Mouse (Mus musculus): ENCODE measurements at regions not wholly inside any gene's neighbourhood (a gene's known extent, or its start where the extent isn't known, plus 50 kb on each side); places are given as distances from the start of the nearest gene placed in this dataset.
"Not testable (repeated sequence)": the region's sequence is repeated elsewhere in the genome, so short reads cannot be mapped to it uniquely, and the experiment has no call there.

DNA sequence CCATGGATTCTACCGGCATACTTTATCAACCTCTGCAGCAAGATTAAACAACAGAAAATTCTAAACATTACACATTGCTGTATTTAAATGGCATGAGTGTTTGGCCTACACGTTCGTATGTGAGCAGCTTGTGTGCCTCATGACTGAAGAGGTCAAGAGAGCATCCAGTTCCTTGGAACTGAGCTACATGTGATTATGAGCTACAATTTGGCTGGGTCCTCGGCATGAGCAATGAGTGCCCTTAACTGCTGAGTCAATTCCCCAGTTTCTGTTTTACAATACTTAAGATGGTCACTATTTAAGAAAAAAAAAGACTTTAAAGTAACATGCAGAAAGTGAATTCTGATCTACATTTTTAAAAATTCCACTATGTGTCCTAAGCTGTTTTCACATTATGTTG is 338.4 kb upstream of the Gpc6 start:
- no peak for DNase-seq (ENCODE audit: low read depth, low spot score)

DNA sequence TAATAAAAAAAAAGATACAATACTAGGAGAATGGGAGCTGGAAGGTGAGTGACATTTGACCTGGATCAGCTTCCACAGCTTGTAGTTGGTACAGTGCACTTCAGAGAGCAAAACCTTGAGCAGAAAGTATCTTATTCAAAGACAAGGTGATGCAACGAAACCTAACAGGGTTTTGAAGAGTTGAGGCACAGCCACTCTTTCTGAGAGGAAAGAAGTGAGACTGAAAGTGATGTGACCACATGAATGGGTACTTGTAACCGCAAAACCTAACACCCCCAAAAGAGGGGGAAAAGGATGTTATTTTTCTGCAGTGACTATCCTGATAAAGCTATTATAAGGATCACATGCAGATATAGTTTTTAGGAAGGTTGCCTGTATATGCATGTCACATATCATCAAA is 335.6 kb upstream of the Gpc6 start:
- DNase-seq (ENCODE audit: low read depth, low spot score), result no peak

DNA sequence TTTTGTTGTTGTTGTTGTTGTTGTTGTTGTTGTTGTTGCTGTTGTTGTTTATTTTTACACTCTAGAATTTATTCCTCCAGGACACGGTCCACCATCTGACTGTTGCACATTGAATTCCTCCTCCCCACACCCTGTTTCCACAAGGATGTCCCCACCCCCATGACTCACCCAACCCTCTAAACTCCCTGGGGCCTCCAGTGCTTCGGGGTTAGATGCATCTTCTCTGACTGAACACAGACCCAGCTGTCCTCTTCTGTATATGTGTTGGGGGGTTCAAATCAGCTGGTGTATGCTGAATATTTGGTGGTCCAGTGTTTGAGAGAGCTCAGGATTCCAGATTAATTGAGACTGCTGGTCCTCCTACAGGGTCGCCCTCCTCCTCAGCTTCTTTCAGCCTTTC is 335.0 kb upstream of the Gpc6 start:
- DNase-seq (ENCODE audit: low read depth, low spot score), result no peak

DNA sequence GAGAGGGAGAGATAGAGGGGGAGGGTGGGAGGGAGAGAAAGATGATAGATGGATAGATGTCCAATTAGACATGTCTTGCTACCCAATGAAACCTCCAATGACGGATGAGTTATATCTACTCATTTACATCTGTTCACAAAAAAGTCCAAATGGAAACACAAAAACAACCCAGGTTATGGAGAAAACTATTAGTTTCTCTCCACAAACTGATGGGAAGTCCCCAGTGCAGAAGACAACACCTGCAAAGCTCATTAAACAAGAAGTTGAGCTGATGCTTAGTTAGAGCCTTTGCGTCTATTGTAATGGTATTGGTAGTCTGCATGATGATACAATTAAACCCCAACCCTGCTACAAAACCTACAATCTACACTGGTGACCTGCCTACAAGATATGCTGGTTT is 317.0 kb upstream of the Gpc6 start:
- DNase-seq (ENCODE audit: low read depth, low spot score), result no peak

DNA sequence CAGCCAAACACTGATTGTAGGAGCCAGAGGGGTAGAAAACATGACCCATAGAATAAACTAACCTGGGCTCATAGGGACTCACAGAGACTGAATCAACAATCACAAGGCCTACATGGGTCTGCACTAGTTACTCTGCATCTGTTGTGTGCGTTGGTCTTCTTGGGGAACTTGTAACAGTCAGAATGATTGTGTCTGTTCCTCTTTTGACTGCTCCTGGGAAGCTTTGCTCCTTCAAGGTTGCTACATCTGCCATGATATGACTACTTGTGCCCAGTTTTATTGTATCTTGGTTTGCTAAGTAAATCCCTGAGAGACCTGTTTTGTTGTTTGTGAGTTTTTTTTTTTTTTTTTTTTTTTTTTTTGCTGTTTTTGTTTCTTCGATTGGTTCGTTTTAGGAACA is 313.9 kb upstream of the Gpc6 start:
- DNase-seq (ENCODE audit: low read depth, low spot score), result no peak

DNA sequence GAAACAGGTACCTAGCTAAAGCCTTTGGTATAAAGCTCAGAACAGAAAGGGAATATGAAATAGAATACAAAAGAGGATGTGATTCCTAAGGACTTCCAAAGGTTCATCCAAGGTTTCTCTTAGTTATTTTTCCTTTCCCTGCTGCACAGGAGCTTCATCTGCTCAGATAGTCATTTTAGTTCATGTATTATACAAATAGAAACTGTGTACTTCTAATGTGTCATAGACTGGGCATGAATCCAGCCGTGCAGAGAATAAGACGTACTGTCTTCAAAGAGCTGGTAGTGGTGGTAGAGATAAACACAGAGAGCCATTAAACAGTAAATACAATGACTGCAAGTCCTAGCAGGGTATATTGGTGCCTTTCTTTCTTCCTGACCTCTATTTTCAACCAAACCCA is 292.9 kb upstream of the Gpc6 start:
- DNase-seq (ENCODE audit: low read depth, low spot score), result no peak

DNA sequence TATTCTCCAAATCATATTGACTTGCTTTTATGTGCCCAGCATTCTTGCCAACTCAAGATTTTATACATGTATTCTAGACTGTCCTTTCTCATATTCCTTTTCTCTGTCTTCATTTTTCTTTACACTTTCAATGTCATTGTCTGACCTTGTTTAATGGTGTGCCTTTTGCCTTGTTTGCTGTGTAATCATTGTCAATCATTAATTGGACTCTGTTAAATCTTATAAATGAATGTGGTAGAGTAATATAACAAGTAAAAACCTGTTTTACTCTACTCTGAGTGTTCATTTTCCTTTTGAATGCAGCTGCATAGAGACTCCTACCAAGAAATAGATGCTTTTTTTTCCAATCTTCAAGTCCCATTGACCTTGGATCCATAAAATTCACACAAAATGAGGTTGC is 283.0 kb upstream of the Gpc6 start:
- no peak for DNase-seq (ENCODE audit: low read depth, low spot score)

DNA sequence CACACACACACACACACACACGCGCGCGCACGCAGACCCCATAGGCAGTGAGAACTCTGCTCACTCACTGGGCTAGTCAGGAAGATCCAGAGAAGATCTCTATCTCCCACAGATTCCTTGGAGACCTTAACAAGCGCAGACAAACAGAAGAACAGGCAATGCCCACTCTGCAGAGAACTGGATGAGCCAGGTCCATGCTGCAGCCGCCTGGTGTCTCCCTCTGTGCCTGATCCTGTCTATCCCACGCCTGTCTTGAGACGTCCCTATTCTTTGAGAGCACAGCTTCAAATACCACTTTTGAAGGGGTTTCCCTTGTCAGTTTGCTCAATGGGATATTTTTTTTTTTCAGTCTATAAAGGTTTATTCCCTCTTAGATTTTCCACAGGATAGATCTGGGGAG is 273.2 kb upstream of the Gpc6 start:
- peak; percentile 9 for DNase-seq (ENCODE audit: low read depth, low spot score)

DNA sequence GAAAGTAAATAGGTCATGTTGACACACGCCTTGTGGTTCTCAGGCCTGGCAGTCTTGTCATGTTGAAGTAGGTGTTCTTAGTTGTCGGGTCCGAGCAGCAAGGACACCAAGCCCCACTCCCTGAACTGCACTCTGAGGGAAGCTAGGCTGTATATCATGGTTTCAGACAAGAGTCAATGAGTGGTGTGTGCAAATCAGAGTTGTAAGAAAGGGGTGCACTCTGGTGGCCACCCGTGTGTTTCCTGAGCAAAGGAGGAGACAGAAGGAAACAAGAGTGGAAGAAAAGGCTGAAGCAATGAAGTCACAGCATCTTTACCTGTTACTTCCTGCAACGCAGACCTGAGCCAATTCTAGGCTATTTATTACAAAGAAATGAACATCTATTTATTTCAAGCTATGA is 241.2 kb upstream of the Gpc6 start:
- DNase-seq (ENCODE audit: low read depth, low spot score), result no peak

DNA sequence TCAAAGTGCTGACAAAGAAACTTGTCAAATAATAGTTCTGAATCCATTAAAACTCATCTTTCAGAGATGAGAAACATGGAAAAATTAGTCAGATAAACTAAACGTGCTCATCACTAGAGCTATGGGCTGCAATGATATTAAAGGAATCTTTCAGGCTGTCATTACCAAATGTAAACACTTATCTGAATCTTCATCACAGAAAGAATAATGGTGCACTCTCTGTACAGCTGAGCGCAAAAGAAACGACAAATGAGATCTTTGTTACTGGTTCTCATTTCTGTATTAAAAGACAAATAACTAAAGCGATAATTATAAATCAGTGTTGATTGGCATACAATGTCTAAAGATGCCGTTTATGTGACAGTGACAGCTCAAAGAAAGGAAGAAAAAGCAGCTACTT is 227.4 kb upstream of the Gpc6 start:
- no peak for DNase-seq (ENCODE audit: low read depth, low spot score)

DNA sequence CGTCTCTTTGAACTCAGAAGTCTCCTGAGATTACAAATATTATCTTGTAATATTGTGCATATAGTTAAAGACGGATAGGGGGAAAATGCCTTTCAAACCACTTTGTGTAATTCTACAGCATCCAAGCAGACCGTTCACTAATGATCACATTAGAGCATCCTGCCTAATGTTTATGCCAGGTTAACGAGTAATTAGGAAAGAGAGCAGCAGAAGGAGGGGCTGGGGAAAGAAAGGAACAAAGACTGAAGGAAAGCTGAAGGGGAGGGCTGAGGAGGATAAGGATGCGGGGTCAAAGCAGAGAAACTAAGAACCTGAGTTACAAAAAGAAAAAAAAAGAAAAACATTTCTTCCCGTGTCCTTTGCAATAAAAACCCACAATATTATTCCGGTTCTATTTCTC is 226.7 kb upstream of the Gpc6 start:
- DNase-seq (ENCODE audit: low read depth, low spot score), result no peak

DNA sequence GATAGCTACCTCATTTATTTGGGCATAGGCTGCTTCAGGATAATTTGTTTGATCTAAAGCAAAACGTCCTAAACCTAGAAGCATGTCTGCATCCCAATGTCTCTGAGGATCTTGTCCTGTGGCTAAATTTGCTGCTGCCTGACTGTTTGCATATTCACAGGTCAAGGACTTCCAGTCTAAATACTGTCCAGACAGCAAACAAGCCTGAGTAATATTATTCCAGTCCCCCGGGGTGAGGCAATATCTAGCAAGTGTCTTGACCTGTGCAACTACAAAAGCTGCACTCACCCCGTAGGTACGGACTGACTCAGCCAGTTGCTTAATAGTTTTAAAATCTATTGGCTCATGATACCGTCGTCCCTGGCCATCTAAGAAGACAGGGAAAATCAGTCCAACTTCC is 190.5 kb upstream of the Gpc6 start:
- DNase-seq (ENCODE audit: low read depth, low spot score), result not testable (repeated sequence)

DNA sequence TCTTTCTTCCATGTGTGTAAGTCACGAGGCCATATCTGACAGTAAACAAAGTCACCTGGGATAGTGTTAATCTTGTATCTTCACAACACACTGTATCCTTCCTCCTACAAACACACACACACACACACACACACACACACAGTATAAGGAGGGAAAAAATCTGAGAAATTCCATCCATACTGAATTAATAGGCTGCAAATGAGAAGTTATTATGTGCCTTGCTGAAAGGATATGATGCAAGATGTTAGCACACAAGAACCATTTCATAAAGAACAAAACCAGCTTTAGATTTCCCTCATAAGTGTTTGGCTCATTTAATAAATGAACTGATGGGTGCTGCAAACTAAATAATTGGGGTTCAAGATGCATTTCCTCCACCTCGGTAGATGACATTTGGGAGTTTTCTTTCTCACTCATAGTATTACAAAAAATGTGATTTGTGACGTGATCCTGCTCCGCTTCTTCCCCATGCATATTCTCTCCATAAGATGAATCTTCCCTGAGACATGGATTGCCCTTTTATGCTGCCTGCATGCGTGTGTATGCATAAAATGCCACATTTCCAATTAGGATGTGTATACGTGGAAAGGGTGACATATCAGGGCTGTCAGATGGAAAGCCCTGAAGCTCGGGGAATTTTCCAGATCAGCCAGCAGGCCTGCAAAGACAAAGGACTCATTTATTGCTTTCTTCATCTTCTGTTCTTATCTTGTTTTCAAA is 170.5 kb upstream of the Gpc6 start:
- no peak for DNase-seq (ENCODE audit: low read depth, low spot score)

DNA sequence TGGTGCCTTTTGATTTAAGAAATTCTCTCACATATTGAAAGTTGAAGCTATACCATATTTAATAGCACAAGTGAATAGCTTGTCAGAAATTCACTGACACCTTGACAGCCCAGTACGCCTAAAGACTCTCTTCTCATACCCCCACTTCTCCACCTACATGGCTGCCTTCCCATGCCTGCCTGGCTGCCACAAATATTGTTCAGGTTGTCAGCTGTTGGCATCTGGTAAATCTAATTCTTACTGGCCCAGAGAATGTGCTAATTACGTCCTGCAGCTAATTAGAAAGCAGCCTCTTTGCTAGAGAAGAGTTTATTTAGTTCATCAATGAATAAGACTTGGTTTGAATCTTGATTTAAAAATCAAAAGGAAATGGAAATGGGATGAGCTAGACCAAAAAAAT is 163.7 kb upstream of the Gpc6 start:
- DNase-seq (ENCODE audit: low read depth, low spot score), result no peak

DNA sequence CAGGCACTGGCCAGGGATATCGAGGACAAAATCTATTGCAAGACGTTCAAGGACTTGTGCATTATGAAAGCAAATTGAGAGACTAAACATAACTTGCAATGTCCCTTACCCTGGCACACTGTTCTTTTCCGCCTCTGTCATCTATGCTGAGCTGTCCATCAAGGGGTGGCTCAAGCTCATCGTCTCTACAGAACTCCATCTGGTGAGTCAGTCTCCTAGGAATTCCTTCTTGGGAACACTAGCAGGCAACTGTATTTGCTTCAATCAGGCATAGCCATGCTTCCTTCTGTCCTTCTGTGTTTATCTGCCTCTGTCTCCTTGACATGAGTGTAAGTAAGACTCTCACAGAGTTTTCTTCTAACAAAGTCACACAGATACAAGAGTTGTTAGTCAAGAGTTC is 154.0 kb upstream of the Gpc6 start:
- DNase-seq (ENCODE audit: low read depth, low spot score), result no peak

DNA sequence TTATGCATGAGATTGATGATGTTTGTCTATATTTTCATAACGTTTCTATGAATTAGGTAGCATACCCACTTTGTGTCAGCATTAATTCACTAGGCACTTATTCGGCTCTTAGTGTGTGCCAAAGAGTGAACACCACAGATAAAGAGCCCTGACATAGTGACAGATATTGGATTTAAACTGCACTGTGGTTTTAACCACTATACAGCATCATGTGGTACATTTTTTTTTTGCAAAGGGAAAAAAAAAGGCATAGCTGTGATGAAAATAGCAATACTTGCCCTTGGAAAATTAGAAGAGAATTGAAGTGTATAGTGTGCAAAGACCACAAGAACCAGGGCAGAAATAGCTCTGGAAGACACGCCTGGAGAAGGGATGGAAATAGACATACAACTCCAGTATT is 153.4 kb upstream of the Gpc6 start:
- DNase-seq (ENCODE audit: low read depth, low spot score), result no peak

DNA sequence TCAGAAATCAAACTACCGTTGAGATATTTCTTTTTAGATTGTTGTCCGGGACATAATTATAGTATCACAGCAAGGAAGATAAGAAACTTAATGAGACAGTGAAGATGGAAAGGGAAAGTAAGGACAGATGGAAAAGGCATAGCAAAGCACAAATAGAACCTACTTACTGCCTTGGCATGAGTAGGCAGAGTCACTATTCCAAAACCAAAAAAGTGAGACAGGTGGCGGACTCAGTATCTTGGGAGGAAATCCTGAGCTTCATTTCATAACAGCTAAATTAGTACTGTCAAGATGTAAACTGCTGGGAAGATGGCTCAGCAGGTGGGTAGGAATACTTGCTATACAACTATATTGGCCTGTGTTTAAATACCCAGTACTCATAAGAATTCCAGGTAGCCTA is 145.5 kb upstream of the Gpc6 start:
- DNase-seq (ENCODE audit: low read depth, low spot score), result no peak

DNA sequence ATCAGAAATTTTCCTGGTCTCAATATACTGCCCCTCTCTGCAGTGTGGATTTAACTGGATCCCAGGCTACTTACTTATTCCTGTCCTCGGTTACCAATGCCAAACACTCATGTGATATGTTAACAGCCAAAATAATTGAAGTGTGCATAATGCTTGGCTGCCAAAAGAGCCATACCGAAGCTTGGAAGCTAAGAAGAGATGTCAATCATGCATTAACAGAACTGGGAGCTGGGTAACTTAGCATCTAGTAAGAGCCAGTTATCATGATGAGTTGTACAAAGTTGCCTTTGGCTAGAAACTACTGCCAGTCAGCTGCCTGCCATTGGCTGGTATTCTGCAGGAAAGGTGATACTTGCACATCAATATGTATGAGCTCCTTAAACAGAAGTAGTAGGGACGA is 141.3 kb upstream of the Gpc6 start:
- DNase-seq (ENCODE audit: low read depth, low spot score), result no peak

DNA sequence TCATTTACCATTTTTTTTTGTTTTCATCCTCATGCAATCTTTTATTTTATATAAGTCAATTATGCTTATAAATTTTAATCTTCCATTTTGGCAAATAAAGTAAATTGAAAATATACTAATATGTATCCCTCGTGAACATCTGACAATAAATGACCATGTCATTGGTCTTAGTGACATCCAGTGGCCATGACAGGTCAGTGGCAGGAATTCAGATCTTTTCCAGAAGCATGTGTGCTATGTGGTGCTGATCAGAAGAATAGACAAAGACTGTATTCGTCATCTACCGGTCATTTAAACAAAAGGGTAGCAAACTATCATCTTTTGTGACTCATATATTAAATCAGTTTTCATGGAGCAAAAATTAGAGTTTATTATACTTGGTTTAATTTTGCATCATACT is 118.6 kb upstream of the Gpc6 start:
- DNase-seq (ENCODE audit: low read depth, low spot score), result no peak

DNA sequence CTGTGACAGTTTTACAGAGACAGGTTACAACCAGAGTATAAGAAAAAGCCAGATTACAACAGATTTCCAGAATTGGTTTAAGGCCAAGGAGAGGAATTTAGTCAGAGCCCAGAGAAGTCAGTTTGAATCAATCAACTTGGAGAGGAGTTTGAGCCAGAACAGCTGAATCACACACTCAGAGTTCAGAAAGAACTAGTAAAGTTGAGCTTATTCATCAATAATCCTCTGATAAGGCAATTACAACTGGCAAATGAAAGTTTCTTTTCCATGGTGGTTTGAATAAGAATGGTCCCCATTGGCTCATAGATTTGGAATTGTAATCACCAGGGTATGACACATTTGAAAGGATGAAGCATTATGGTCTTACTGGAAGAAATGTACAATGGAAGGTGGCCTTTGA is 116.5 kb upstream of the Gpc6 start:
- DNase-seq (ENCODE audit: low read depth, low spot score), result no peak

DNA sequence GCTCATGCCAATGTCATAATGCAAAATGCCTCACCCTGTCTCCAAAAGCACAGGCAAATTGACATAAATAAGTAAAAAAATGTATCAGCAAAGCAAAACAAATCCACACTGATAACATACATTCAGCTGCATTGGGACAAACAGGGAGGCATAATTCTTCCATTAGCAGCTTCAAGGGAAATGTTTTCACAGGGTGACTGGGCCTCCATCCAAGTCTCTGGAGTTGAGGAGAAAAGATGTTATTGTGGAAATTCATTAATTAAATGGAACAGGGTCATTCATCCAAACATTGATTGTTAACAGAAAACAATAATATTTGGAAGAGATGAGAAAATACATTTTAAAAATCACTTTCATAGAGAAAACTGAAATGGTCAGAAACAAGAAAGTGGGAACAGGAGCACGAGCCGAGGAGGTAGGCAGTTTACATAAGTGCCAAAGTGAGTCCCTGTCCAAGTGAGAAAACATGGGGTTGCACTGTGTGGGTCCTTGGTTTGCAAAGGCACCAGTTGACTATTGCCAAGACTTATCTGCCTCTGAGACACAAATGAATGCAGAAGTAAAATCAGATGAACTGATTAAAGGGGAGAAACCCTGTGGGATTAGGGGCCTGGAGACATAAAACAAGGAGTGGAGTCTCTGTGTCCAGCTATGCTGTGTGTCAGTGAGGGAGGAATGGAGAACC is 114.3 kb upstream of the Gpc6 start:
- no peak for DNase-seq (ENCODE audit: low read depth, low spot score)

DNA sequence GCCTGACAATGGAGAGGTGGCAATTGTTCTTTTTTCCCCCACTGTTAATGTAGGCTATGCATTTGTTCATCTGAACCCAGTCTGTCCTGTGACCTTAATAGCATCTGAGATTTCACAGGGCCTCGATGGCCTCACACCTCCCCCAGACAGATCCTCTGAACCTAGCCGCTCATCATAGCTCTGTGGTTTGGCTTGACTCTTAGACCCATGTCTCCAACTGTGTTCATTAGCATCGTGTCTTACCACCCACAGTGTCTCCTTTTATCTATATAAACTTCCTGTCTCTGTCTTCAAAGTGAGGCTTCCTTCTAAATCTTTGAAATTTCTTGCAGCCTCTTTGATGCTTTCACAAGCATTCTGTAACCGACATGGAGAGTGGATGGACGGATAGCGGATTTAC is 87.9 kb upstream of the Gpc6 start:
- peak; percentile 7 for DNase-seq (ENCODE audit: low read depth, low spot score)

DNA sequence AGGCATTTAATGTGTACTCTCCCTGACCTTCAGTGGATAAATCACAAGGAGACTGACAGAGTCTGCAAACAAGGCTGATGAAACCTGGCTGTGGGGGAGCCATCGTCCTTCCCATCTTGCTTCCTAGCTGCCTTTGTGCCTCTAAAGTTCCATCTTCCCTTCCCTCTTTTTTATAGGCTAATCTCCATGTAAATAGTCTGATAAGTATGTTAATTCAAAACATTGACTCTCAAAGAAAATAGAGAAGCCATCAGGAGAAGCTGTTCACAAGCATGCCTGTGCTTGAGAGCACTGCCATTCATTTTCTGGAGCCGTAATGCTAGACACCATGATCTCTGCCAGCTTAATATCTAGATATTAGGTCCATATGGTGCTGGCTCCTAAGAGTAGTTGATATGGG is 55.7 kb upstream of the Gpc6 start:
- peak; percentile 76 for DNase-seq (ENCODE audit: low read depth, low spot score)

DNA sequence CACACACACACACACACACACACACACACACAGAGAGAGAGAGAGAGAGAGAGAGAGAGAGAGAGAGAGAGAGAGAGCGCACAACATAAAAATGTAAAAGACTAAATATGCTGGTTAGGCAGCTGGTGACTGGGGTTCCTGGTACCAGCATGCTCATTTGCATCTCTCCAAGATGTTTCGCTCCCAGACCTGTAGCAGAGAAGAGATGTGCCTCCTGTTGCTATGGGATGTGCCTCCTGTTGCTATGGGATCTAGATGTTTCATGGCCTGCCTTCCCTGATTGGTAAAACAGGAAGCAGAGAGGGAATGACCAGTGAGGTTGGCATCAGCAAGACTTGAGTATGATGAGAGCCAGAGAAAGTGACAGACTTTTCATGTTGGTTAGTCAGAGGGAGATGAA is 55.1 kb upstream of the Gpc6 start:
- DNase-seq (ENCODE audit: low read depth, low spot score), result peak; percentile 73

Measured in R1 (cell line).